Mouse (Mus musculus): ENCODE data around the gene Eif2ak4.

The Eif2ak4 gene

DNA sequence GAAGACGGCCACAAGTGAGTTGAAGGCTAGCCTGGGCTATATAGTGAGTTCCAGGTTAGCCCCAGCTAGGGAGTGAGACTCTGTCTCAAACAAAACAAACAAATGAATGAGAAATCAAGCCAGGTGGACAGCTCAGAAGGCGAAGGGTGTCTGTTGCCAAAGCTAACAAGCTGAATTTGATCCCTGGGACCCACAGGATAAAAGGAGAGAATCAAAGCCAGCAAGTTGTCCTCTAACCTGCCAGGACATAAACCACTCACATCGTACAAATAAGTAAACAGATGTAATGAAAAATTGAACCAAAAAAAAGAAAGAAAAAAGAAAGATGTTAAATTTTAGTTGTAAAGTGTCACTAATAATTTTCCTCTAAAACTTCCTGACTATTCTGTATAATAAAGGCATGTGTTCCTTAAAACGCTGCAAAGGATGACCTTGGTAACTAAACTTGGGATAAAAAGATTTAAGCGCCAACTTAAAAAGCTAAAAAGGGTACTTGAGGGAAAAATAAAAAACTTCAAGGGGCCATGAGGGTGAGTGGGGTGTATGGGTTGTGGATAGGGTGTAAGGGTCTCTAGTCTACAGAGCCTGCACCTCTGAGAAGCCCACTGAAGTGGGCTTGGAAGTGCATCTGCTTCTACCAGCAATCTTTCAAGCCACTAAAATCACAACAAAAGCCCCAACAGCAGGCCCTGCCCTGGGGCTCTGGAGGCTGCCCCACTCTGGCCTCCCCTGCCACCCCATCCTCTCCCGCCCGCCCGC lies 121.4 kb downstream of the Eif2ak4 start:
- DNase-seq (ENCODE audit: low read depth, low spot score): no peak

- DNase-seq (ENCODE audit: low read depth, low spot score): no peak
Measured at GRCm38 (mm10) chr2:118510447-118511310, 122.3 kb downstream of the Eif2ak4 start.

DNA sequence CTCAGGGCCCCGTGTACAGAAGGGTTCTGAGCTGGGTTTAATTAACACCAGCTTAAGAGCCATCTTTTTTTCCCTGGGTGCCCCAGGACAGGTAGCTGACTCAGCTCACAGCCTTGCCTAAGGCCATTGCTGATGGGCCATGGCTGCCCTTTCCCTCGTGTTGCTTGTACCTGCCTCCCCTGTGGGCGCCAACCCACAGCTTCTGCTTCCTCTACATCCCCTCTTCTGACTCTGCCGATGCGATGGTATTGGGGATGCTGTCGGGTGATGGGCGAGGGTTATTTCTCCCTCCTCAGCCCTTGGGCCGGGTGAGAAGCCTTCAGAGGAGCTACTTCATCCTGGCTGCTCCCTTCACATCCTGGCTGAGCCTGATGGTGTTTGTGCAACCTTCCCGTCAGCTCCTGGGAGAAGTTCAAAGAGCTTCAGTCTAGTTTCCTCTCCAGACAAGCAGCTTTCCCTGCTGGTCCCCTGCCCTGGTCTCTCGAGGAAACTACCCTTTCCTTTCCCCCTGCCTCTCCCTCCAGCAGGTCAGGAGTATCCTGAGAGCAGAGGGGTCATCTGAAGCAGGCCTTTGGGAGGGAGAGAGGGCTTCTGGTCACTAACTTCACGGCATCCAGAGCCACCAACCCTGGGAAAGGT lies 123.5 kb downstream of the Eif2ak4 start:
- DNase-seq (ENCODE audit: low read depth, low spot score): no peak

DNA sequence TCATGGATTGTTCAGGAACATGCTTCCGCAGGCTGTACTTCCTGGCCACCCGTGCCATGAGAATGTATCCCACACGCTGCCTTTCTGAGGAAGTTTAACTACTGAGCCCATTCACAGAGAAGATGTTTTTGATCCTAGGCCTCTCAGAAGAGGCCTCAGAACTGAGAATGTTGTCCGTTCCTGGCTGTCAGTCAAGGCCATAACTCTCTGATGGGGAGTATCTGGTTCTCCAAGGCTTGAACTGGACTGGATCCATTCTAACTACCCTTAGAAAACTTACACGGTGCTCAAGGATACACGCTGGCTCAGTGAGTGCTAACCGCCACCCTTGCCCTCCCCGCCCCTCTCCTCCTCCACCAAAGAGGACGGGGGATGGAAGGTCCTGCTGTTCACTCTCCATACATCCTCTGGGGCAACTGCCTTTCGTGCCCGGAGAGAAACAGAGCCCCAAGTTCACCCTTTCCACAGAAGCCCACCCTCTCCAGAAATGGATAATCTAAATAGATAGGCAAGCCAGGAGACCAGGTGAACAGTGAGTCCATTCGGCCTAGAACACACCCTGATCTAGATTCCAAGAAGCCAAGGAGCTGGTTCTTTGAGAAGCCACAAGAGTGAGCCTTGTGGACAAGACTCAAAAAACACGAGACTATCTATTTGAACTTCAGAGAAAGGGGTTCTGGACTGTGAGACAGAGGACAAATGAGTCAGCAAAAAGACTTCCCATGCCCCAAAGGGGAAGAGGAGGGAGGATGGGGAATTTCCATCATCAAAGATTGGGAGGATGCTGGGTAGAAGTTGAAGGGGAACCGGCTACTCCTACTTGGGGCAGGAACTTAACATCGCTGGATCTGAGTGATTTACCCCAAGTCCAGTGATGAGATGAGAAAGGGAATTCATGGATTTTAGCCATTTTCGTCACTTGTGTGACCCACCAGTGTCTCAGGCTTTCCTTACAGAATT lies 124.3 kb downstream of the Eif2ak4 start:
- no peak for DNase-seq (ENCODE audit: low read depth, low spot score)

DNA sequence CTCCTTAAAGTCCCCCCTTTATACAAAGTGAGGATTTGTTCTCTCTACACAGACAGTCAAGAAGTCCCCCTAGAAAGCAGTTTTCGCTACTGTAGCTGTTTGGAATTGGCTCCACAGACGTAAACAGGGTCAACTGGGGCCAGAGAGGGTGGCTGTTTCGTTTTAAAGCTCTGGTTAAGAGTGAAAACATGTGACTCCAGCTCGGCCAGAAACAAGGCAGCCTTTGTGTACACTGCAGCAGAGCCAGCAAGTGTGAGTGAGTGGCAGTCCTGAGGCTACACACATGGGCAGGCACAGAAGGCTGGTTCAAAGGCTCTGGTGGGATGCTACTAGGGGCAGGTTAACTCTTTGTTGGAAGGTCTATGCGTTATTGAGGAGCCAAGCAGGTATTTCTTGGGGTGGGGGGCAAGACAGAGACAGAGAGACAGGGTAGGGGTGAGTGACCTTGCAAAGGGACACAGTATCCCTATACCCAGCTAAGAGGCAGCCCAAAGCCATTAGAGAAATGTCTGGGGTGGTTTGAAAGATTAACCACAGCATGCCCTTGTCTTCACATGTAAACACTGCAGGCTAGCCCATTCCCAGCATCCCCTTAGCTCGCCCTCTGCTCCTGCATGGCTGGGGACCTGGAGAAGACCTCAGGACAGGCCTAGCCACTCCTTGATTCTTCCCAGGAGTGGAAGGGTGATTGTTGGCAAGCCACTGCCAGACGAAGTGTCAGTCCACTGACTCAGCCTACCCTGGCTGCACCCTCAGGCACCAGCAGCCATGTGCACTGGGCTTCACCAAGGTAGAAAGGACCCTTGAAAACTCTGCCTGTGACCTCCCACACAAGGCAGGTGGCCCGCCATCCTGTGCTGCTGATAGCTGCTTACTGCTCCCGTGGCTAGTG lies 131.9 kb downstream of the Eif2ak4 start:
- DNase-seq (ENCODE audit: low read depth, low spot score): no peak

- no peak for DNase-seq (ENCODE audit: low read depth, low spot score)
Measured at GRCm38 (mm10) chr2:118522265-118522664, 133.8 kb downstream of the Eif2ak4 start.

GRCm38 (mm10) chr2:118523163-118523730 lies 134.8 kb downstream of the Eif2ak4 start:
- DNase-seq (ENCODE audit: low read depth, low spot score): no peak

DNA sequence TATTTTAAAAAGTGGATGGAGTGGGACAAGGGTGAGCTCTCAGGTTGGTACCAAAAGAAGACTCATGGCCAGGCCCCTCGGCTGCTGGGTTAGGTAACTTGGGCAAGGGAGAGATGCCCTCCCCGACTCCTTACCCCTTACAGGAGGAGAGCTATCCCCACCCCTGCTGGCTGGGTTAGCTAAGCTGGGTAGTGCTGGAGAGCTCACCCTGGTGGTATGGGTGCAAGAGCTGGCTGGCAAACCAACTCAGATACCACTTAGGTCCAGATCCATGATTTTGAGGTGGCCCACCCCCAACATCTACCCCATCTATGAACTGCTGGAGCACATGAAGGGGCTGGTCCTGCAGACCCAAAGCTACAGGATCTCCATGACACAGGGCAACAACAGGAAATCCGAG lies 136.4 kb downstream of the Eif2ak4 start:
- no peak for DNase-seq (ENCODE audit: low read depth, low spot score)
